In the genomic region with DNA sequence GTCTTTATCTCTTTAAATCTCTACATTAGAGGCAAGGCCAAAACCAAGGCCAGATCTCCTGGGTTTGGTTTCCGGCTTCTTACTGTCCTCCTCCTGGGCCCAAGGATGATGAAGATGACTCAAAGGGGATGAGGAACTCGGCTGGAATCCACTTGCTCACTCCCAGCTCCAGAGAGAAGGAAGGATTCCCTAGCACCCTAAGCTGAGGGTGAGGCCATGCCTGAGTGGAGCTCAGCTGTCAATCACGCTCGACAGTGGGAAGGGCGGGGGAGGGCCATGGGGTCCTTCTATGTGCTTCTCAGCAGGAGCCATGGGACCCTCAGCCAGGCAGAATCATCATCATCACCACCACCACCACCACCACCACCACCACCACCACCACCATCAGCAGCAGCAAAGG, we compare ENCODE assay signal across 12 mouse cellular contexts. TPM values are rescaled to one million over a fixed set of nuclear protein-coding genes. Genes with fewer than 3 reads are reported as not detected.
DNase-seq lines count a peak whose midpoint lies in the region; ATAC-seq lines count a peak whose summit lies in the region.
"Had no signal": no experiment of that assay in that cellular context is flagged by ENCODE, and none has a peak within 500 bp of the region (broad histone marks: within the 10 kb centered on the region; RNA-seq: fewer than 3 reads in every experiment).

No protein-coding gene starts in this region.

- 61% methylated on average over 5 of the region's 5 CpGs for WGBS in heart, embryonic 13.5 days

- peak overlapping the region; percentile 44 for H3K4me2 ChIP-seq in heart, embryonic 13.5 days
- H3K4me2 ChIP-seq: embryonic facial prominence, embryonic 13.5 days; forebrain, embryonic 13.5 days; lung, embryonic 15.5 days had no signal

- no peak overlapping the region for H3K4me3 ChIP-seq in heart, embryonic 13.5 days
- H3K4me3 ChIP-seq: embryonic facial prominence, embryonic 13.5 days; forebrain, embryonic 13.5 days; lung, embryonic 15.5 days; midbrain, embryonic 10.5 days had no signal

- peaks cover 3% of the 10 kb centered on the region; the same call in 1 of the 2 replicates for H3K36me3 ChIP-seq in heart, embryonic 13.5 days
- H3K36me3 ChIP-seq: embryonic facial prominence, embryonic 13.5 days; lung, embryonic 15.5 days; midbrain, embryonic 10.5 days had no signal

- peak overlapping the region; percentile 55 for H3K9ac ChIP-seq in heart, embryonic 13.5 days
- H3K9ac ChIP-seq: embryonic facial prominence, embryonic 13.5 days; forebrain, embryonic 13.5 days; lung, embryonic 15.5 days had no signal

- no peaks in the 10 kb centered on the region for H3K27me3 ChIP-seq in heart, embryonic 13.5 days (replicated peaks)
- H3K27me3 ChIP-seq: embryonic facial prominence, embryonic 13.5 days; forebrain, embryonic 13.5 days; lung, embryonic 15.5 days had no signal

- no peak for DNase-seq in heart, postnatal 25 days (ENCODE audit: low spot score)
- peak; percentile 18 for DNase-seq in urinary bladder, postnatal 14 days (ENCODE audit: low spot score)
- no peak for DNase-seq in urinary bladder, postnatal 10 days (ENCODE audit: low spot score)
- peak; percentile 65 to 69 for DNase-seq in adrenal gland, postnatal 36 days
- no peak for DNase-seq in MN1 (ENCODE audit: low spot score)
- DNase-seq: liver had no signal

- H3K27ac ChIP-seq in heart, embryonic 13.5 days (replicated peaks) = peak overlapping the region; percentile 88
- H3K27ac ChIP-seq: embryonic facial prominence, embryonic 13.5 days; forebrain, embryonic 13.5 days; lung, embryonic 15.5 days; midbrain, embryonic 10.5 days had no signal

- no peak for ATAC-seq in heart, embryonic 13.5 days (ENCODE audit: extremely low read depth, insufficient number of reproducible peaks, low FRiP score, low TSS enrichment)
- ATAC-seq in megakaryocyte, adult 5-6 weeks (ENCODE audit: poor library complexity, severe bottlenecking) = no peak
- ATAC-seq: forebrain, embryonic 13.5 days had no signal

- intact Hi-C loops in heart, postnatal 25 days (cut with DNase I) = no loop called here

- no peaks in the 10 kb centered on the region for H3K9me3 ChIP-seq in heart, embryonic 13.5 days
- H3K9me3 ChIP-seq: embryonic facial prominence, embryonic 13.5 days; forebrain, embryonic 13.5 days; lung, embryonic 15.5 days; midbrain, embryonic 10.5 days had no signal

- peaks cover 84% of the 10 kb centered on the region for H3K4me1 ChIP-seq in heart, embryonic 13.5 days

RNA-seq across cellular contexts. Expression of a gene that starts 10.9 kb away (rescaled TPM):
- polyA plus RNA-seq in heart, embryonic 13.5 days (2015; fragmentation: Nextera tagmentation; extraction: Ambion mirVana) = 14.3 and 17.0 TPM in 2 replicates
- total RNA-seq in heart, postnatal 25 days (2021) = 1 to 10 TPM; 4.9 to 6.4 TPM
- 10 to 100 TPM; 28.0 to 31.8 TPM for total RNA-seq in adrenal gland, postnatal 36 days (2021)
- total RNA-seq in megakaryocyte, adult 5-6 weeks (2015) = 5.7 TPM in 2 replicates
- 3.6 and 5.7 TPM in 2 replicates for total RNA-seq in megakaryocyte, adult 5-6 weeks (2017)

RNA-seq across cellular contexts. Expression of a gene that starts 11.1 kb away (rescaled TPM):
- 42.8 and 53.9 TPM in 2 replicates for polyA plus RNA-seq in heart, embryonic 13.5 days (2015; fragmentation: Nextera tagmentation; extraction: Ambion mirVana)
- 1 to 10 TPM; 6.9 to 7.0 TPM for total RNA-seq in heart, postnatal 25 days (2021)
- total RNA-seq in adrenal gland, postnatal 36 days (2021) = 10 to 100 TPM; 38.0 to 42.6 TPM
- 19.0 and 19.3 TPM in 2 replicates for total RNA-seq in megakaryocyte, adult 5-6 weeks (2015)
- total RNA-seq in megakaryocyte, adult 5-6 weeks (2017) = 7.2 and 10.9 TPM in 2 replicates

Comparison
In these comparisons a context has a peak if more than half of its experiments do, and no peak if none do; other contexts are left out.
1. DNase-seq: peak in urinary bladder, postnatal 14 days (single experiment) and adrenal gland, postnatal 36 days (2 of 2); none in heart, postnatal 25 days (single experiment), urinary bladder, postnatal 10 days (single experiment) and MN1 (single experiment).